Mouse (Mus musculus): Measurements from ENCODE around the gene Slirp. TPM values are rescaled to one million over a fixed set of nuclear protein-coding genes. Genes with fewer than 3 reads are reported as not detected.

Slirp gene
- total RNA-seq, 2 experiments from 2014 or later, result 3.3 to 16.3 TPM

Other genes starting within 250 kb of the Slirp start
- not detected in 2 replicates for gene Samd15, start 244.2 kb upstream of the Slirp start, total RNA-seq (2015; ENCODE audit: low replicate concordance)
- gene Samd15, start 244.2 kb upstream of the Slirp start, total RNA-seq (2017; ENCODE audit: low replicate concordance), result 3.6 TPM in 1 of 2 replicates, not detected in the other
- gene Tmed8, start 243.4 kb upstream of the Slirp start, total RNA-seq (2015; ENCODE audit: low replicate concordance), result 0.72 and 2.9 TPM in 2 replicates
- 1.5 and 2.0 TPM in 2 replicates for gene Tmed8, start 243.4 kb upstream of the Slirp start, total RNA-seq (2017; ENCODE audit: low replicate concordance)
- gene Noxred1, start 205.2 kb upstream of the Slirp start, total RNA-seq (2015; ENCODE audit: low replicate concordance), result not detected in 2 replicates
- not detected in 2 replicates for gene Noxred1, start 205.2 kb upstream of the Slirp start, total RNA-seq (2017; ENCODE audit: low replicate concordance)
- gene Vipas39, start 177.6 kb upstream of the Slirp start, total RNA-seq (2015; ENCODE audit: low replicate concordance), result 2.5 and 5.4 TPM in 2 replicates
- 1.4 and 9.1 TPM in 2 replicates for gene Vipas39, start 177.6 kb upstream of the Slirp start, total RNA-seq (2017; ENCODE audit: low replicate concordance)
- gene Ahsa1, start 177.4 kb upstream of the Slirp start, total RNA-seq (2015; ENCODE audit: low replicate concordance), result 22.7 and 28.5 TPM in 2 replicates
- gene Ahsa1, start 177.4 kb upstream of the Slirp start, total RNA-seq (2017; ENCODE audit: low replicate concordance), result 58.2 and 58.3 TPM in 2 replicates
- gene Ism2, start 144.2 kb upstream of the Slirp start, total RNA-seq (2015; ENCODE audit: low replicate concordance), result not detected in 2 replicates
- not detected in 2 replicates for gene Ism2, start 144.2 kb upstream of the Slirp start, total RNA-seq (2017; ENCODE audit: low replicate concordance)
- gene Sptlc2, start 55.5 kb upstream of the Slirp start, total RNA-seq (2015; ENCODE audit: low replicate concordance), result 33.9 and 45.7 TPM in 2 replicates
- 20.4 and 40.2 TPM in 2 replicates for gene Sptlc2, start 55.5 kb upstream of the Slirp start, total RNA-seq (2017; ENCODE audit: low replicate concordance)
- gene Alkbh1, start 121 bp downstream of the Slirp start, total RNA-seq (2015; ENCODE audit: low replicate concordance), result 7.2 and 20.5 TPM in 2 replicates
- 18.0 and 19.9 TPM in 2 replicates for gene Alkbh1, start 121 bp downstream of the Slirp start, total RNA-seq (2017; ENCODE audit: low replicate concordance)
- 15.9 and 34.6 TPM in 2 replicates for gene Snw1, start 28.4 kb downstream of the Slirp start, total RNA-seq (2015; ENCODE audit: low replicate concordance)
- 47.5 and 55.0 TPM in 2 replicates for gene Snw1, start 28.4 kb downstream of the Slirp start, total RNA-seq (2017; ENCODE audit: low replicate concordance)
- not detected in 2 replicates for gene Gm5788, start 50.8 kb downstream of the Slirp start, total RNA-seq (2015; ENCODE audit: low replicate concordance)
- gene Gm5788, start 50.8 kb downstream of the Slirp start, total RNA-seq (2017; ENCODE audit: low replicate concordance), result not detected in 2 replicates
- not detected in 2 replicates for gene Gm8300, start 70.4 kb downstream of the Slirp start, total RNA-seq (2015; ENCODE audit: low replicate concordance)
- gene Gm8300, start 70.4 kb downstream of the Slirp start, total RNA-seq (2017; ENCODE audit: low replicate concordance), result not detected in 2 replicates
- gene Oog1, start 158.8 kb downstream of the Slirp start, total RNA-seq (2015; ENCODE audit: low replicate concordance), result not detected in 2 replicates
- not detected in 2 replicates for gene Oog1, start 158.8 kb downstream of the Slirp start, total RNA-seq (2017; ENCODE audit: low replicate concordance)
- gene Gm4027, start 175.0 kb downstream of the Slirp start, total RNA-seq (2015; ENCODE audit: low replicate concordance), result not detected in 2 replicates
- not detected in 2 replicates for gene Gm4027, start 175.0 kb downstream of the Slirp start, total RNA-seq (2017; ENCODE audit: low replicate concordance)
- not detected in 2 replicates for gene Gm16381, start 200.7 kb downstream of the Slirp start, total RNA-seq (2015; ENCODE audit: low replicate concordance)
- gene Gm16381, start 200.7 kb downstream of the Slirp start, total RNA-seq (2017; ENCODE audit: low replicate concordance), result not detected in 2 replicates